Mouse (Mus musculus) cerebellum, postnatal 10 days (tissue): ENCODE measurements at regions not wholly inside any gene's neighbourhood (a gene's known extent, or its start where the extent isn't known, plus 50 kb on each side); places are given as distances from the start of the nearest gene placed in this dataset.
"Not testable (repeated sequence)": the region's sequence is repeated elsewhere in the genome, so short reads cannot be mapped to it uniquely, and the experiment has no call there.

Experiments used
- DNase-seq, 2 experiments: peaks; one replicate each; pipeline ENCODE4 v3.0.0; 2021; ENCODE audit warnings: mixed read lengths in 2 of 2

GRCm38 (mm10) chr13:52278831-52279230 is 252.2 kb downstream of the Diras2 start:
- DNase-seq, result no peak

- DNase-seq, result no peak
These were observed 251.7 kb downstream of the Diras2 start for GRCm38 (mm10) chr13:52279281-52279969.

- DNase-seq, result no peak
These were observed 251.1 kb downstream of the Diras2 start for GRCm38 (mm10) chr13:52279970-52280348.

GRCm38 (mm10) chr13:52281271-52281670 is 249.8 kb downstream of the Diras2 start:
- DNase-seq, result peak; percentile 17 to 33

- DNase-seq, result no peak
These were observed 248.6 kb downstream of the Diras2 start for GRCm38 (mm10) chr13:52282500-52282899.

GRCm38 (mm10) chr13:52283456-52283855 is 247.6 kb downstream of the Diras2 start:
- no peak for DNase-seq

- no peak for DNase-seq
These were observed 246.9 kb downstream of the Diras2 start for GRCm38 (mm10) chr13:52284026-52284801.

- DNase-seq, result no peak
These were observed 242.7 kb downstream of the Diras2 start for GRCm38 (mm10) chr13:52288400-52288799.

- no peak for DNase-seq
These were observed 235.2 kb downstream of the Diras2 start for GRCm38 (mm10) chr13:52295847-52296246.

GRCm38 (mm10) chr13:52296541-52297276 is 234.4 kb downstream of the Diras2 start:
- DNase-seq, result peak; percentile 48 to 56

- no peak for DNase-seq
These were observed 233.8 kb downstream of the Diras2 start for GRCm38 (mm10) chr13:52297277-52297623.

GRCm38 (mm10) chr13:52298362-52298761 is 232.7 kb downstream of the Diras2 start:
- DNase-seq, result no peak

- DNase-seq, result not testable (repeated sequence)
These were observed 225.8 kb downstream of the Diras2 start for GRCm38 (mm10) chr13:52305328-52305727.

GRCm38 (mm10) chr13:52306783-52307440 is 224.2 kb downstream of the Diras2 start:
- DNase-seq, result no peak

GRCm38 (mm10) chr13:52310954-52311353 is 220.1 kb downstream of the Diras2 start:
- peak in 1 of 2 experiments; percentile 21 for DNase-seq

GRCm38 (mm10) chr13:52318276-52318675 is 212.8 kb downstream of the Diras2 start:
- DNase-seq, result no peak

- DNase-seq, result peak; percentile 72 to 77
These were observed 207.4 kb downstream of the Diras2 start for GRCm38 (mm10) chr13:52323691-52324090.

- DNase-seq, result not testable (repeated sequence)
These were observed 206.7 kb downstream of the Diras2 start for GRCm38 (mm10) chr13:52324378-52324777.

- DNase-seq, result not testable (repeated sequence)
These were observed 205.4 kb downstream of the Diras2 start for GRCm38 (mm10) chr13:52325647-52326046.

GRCm38 (mm10) chr13:52327734-52328133 is 203.3 kb downstream of the Diras2 start:
- DNase-seq, result peak; percentile 40 to 43

GRCm38 (mm10) chr13:52328766-52329165 is 202.3 kb downstream of the Diras2 start:
- DNase-seq, result no peak

- peak; percentile 87 to 93 for DNase-seq
These were observed 200.0 kb downstream of the Diras2 start for GRCm38 (mm10) chr13:52331068-52331467.

- DNase-seq, result no peak
These were observed 196.1 kb downstream of the Diras2 start for GRCm38 (mm10) chr13:52334962-52335361.
